Mouse (Mus musculus) ES-E14 (cell line): ENCODE measurements around the gene 4930558K02Rik.

Experiments
- CHD2 ChIP-seq: IDR thresholded peaks from 2 replicates; pipeline ENCODE4 v1.6.1; 2014; ENCODE audit warnings: mild to moderate bottlenecking, low read depth, low read length, inconsistent platforms
- HCFC1 ChIP-seq: IDR thresholded peaks from 2 replicates; pipeline ENCODE4 v1.6.1; 2012; ENCODE audit warnings: low read length, inconsistent platforms, borderline replicate concordance; ENCODE audit not compliant: insufficient read depth
- MAFK ChIP-seq: IDR thresholded peaks from 2 replicates; pipeline ENCODE4 v1.6.1; 2014; ENCODE audit warnings: mild to moderate bottlenecking, low read depth, low read length, inconsistent platforms; ENCODE audit not compliant: insufficient read depth
- ZNF384 ChIP-seq: IDR thresholded peaks from 2 replicates; pipeline ENCODE4 v1.6.1; 2012; ENCODE audit warnings: low read depth, low read length, inconsistent platforms

DNA sequence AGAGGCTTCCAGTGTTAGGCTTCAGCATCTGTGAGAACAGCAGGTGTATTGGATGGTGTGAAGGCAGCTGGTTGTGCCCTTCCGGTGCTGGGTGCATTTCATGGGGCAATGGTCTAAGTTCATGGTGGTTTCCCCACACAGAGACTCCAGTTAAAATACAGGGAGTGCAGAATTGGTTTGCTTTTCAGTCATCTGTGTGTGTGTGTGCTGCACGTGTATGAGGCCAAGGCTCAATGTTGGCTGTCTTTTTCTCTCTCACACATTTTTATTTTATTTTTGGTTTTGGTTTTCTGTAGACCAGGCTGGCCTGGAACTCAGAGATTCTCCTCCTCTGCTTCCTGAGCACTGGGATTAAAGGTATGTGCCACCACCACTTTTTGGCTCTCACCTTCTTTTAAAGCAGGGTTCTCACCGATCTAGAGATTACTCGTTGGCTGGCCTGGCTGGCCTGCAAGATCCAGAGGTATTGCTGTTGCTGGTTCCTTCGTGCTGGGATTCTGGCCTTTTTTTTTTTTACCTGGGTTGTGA lies 1.2 kb downstream of the 4930558K02Rik start:
- TF ChIP-seq ZNF384 (no peak), HCFC1 (no peak), MAFK (no peak), CHD2 (no peak)
